Comparison of ENCODE assay signal across 10 mouse cellular contexts in the genomic region with DNA sequence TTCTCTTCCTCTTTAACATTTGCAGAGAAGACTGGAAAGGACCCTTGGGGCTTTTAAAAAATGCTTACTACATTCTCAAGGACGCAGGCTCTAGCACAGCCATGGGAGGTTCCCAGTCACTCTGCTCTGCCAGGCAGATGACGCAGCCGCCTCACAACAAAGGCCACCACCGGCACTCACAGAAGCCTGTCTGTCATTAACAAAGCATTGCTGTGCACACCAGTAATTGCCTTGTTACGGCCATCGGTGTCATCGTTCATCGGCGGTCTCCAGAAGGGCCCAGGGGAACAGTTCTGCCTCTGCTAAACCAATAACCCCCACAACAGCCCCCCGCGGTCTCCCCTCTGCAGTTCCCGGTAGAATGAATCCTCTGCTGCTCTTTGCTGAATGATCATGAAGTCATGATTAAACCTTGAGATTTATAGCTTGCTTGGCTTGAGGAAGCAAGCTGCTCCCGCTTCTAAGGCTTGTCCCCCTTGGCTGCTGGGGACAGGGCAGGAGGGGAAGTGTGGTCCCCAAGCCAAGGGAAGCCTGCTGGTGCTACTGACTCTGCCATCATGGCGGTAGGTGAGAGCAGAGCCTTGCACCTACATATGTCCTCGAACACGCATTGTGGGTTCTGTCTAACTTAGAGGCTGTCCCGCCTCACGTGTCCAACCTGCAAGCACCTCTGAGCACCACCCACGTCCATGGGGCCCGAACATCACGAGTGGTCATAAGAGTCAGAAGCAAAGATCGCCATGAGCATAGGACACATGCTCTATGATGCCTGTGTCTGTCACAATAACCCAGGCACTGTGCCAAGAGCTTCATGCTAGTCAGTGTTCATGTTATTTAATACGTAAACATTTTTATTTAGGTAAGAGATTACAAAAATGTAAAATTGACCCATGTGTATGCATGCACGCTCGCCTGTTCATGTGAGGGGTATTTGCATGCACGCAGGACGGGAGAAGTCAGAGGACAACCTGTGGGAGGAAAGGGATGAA. TPM values are rescaled to one million over a fixed set of nuclear protein-coding genes. Genes with fewer than 3 reads are reported as not detected.
DNase-seq lines count a peak whose midpoint lies in the region; ATAC-seq lines count a peak whose summit lies in the region.
"Had no signal": no experiment of that assay in that cellular context is flagged by ENCODE, and none has a peak within 500 bp of the region (broad histone marks: within the 10 kb centered on the region; RNA-seq: fewer than 3 reads in every experiment).

No protein-coding gene starts in this region.

- H3K27ac ChIP-seq in brown adipose tissue, adult 24 weeks (replicated peaks; ENCODE audit: low read depth, low read length) = peak overlapping the region; percentile 23; the same call in 1 of the 2 replicates
- H3K27ac ChIP-seq in hindbrain, embryonic 11.5 days (ENCODE audit: low read depth, low read length) = peak overlapping the region; percentile 86
- H3K27ac ChIP-seq in neural tube, embryonic 13.5 days (replicated peaks) = peak overlapping the region; percentile 86
- H3K27ac ChIP-seq: stomach, embryonic 15.5 days had no signal

- H3K27me3 ChIP-seq in hindbrain, embryonic 11.5 days (ENCODE audit: control insufficient read depth, insufficient read depth, low read length) = 0 out of 2 replicates have a peak, but pooled peaks cover 2% of the 10 kb centered on the region
- H3K27me3 ChIP-seq in neural tube, embryonic 13.5 days = peaks cover 64% of the 10 kb centered on the region
- H3K27me3 ChIP-seq: stomach, embryonic 15.5 days had no signal

- H3K4me2 ChIP-seq in hindbrain, embryonic 11.5 days (replicated peaks; ENCODE audit: low read depth, low read length) = peak overlapping the region; percentile 6; the same call in 1 of the 2 replicates
- peak overlapping the region; percentile 37 for H3K4me2 ChIP-seq in neural tube, embryonic 13.5 days
- H3K4me2 ChIP-seq: stomach, embryonic 15.5 days had no signal

- no peak overlapping the region for H3K4me3 ChIP-seq in brown adipose tissue, adult 24 weeks (ENCODE audit: insufficient read depth, low read depth, low read length)
- H3K4me3 ChIP-seq in hindbrain, embryonic 11.5 days (ENCODE audit: low read depth, low read length) = no peak overlapping the region
- no peak overlapping the region for H3K4me3 ChIP-seq in neural tube, embryonic 13.5 days
- H3K4me3 ChIP-seq: megakaryocyte, embryonic 14.5 days; stomach, embryonic 15.5 days had no signal

- no peaks in the 10 kb centered on the region for H3K9me3 ChIP-seq in hindbrain, embryonic 11.5 days (ENCODE audit: control insufficient read depth, low read length)
- no peaks in the 10 kb centered on the region for H3K9me3 ChIP-seq in neural tube, embryonic 13.5 days
- H3K9me3 ChIP-seq: megakaryocyte, embryonic 14.5 days; stomach, embryonic 15.5 days had no signal

- H3K9ac ChIP-seq in hindbrain, embryonic 11.5 days (ENCODE audit: low read depth, low read length) = peak overlapping the region; percentile 11; the same call in 1 of the 2 replicates
- H3K9ac ChIP-seq in neural tube, embryonic 13.5 days = peak overlapping the region; percentile 61
- H3K9ac ChIP-seq: stomach, embryonic 15.5 days had no signal

- intact Hi-C loops in left cerebral cortex, postnatal 4 days (cut with DNase I) = no loop called here

- peak; percentile 87 for ATAC-seq in hindbrain, embryonic 11.5 days (ENCODE audit: low FRiP score)
- ATAC-seq in neural tube, embryonic 13.5 days (ENCODE audit: low read depth) = peak; percentile 82
- no peak for ATAC-seq in activated CD4-positive, CD25-positive, alpha-beta regulatory T cell, adult 4 months

- no peaks in the 10 kb centered on the region; the same call in 1 of the 2 replicates for H3K4me1 ChIP-seq in brown adipose tissue, adult 24 weeks (ENCODE audit: control insufficient read depth, insufficient read depth, insufficient read length, low read length)
- H3K4me1 ChIP-seq in hindbrain, embryonic 11.5 days (replicated peaks; ENCODE audit: control insufficient read depth, insufficient read depth, low read length) = peaks cover 5% of the 10 kb centered on the region
- peaks cover 36% of the 10 kb centered on the region for H3K4me1 ChIP-seq in neural tube, embryonic 13.5 days (replicated peaks)

- H3K36me3 ChIP-seq in hindbrain, embryonic 11.5 days (ENCODE audit: control insufficient read depth, insufficient read depth, low read length) = no peaks in the 10 kb centered on the region
- no peaks in the 10 kb centered on the region for H3K36me3 ChIP-seq in neural tube, embryonic 13.5 days
- H3K36me3 ChIP-seq: stomach, embryonic 15.5 days had no signal

- peak; percentile 14 for DNase-seq in left cerebral cortex, postnatal 4 days
- no peak for DNase-seq in left cerebral cortex, adult 8-10 months (ENCODE audit: low spot score in 2 of 2)
- peak; percentile 79 for DNase-seq in hindbrain, embryonic 11.5 days (ENCODE audit: low spot score)
- no peak for DNase-seq in layer of hippocampus, adult 9-10 months (ENCODE audit: low spot score)
- no peak for DNase-seq in heart, adult 11 months

- WGBS in hindbrain, embryonic 11.5 days = 49% methylated on average over 27 of the region's 27 CpGs
- 37% methylated on average over 27 of the region's 27 CpGs for WGBS in neural tube, embryonic 13.5 days

RNA-seq across cellular contexts. Expression of a gene that starts 38.0 kb away (rescaled TPM):
- 1 to 10 TPM; 1.0 to 1.5 TPM for total RNA-seq in left cerebral cortex, postnatal 4 days (2021)
- total RNA-seq in left cerebral cortex, adult 8-10 months (2022) = 1 to 10 TPM in 1 of 4 experiments, under 1 TPM in 3; 0.25 to 1.1 (median 0.48) TPM
- polyA plus RNA-seq in brown adipose tissue, adult 24 weeks (2012; ENCODE audit: insufficient read depth, insufficient read length, missing spikeins) = not detected in 2 replicates
- polyA plus RNA-seq in hindbrain, embryonic 11.5 days (2014; fragmentation: Nextera tagmentation; extraction: Ambion mirVana) = 0.51 and 0.75 TPM in 2 replicates
- not detected in 2 replicates for polyA plus RNA-seq in neural tube, embryonic 13.5 days (2015; fragmentation: Nextera tagmentation; extraction: Ambion mirVana)
- 1 to 10 TPM; 1.2 TPM for polyA plus RNA-seq in activated CD4-positive, CD25-positive, alpha-beta regulatory T cell, adult 4 months (2017; shearing (Covaris generic))

RNA-seq across cellular contexts. Expression of a gene that starts 43.2 kb away (rescaled TPM):
- total RNA-seq in left cerebral cortex, postnatal 4 days (2021) = 10 to 100 TPM; 11.5 to 12.8 TPM
- 10 to 100 TPM in 2 of 4 experiments, 1 to 10 TPM in 2; 9.6 to 13.4 (median 10.2) TPM for total RNA-seq in left cerebral cortex, adult 8-10 months (2022)
- polyA plus RNA-seq in brown adipose tissue, adult 24 weeks (2012; ENCODE audit: insufficient read depth, insufficient read length, missing spikeins) = 4.9 and 5.4 TPM in 2 replicates
- polyA plus RNA-seq in hindbrain, embryonic 11.5 days (2014; fragmentation: Nextera tagmentation; extraction: Ambion mirVana) = 11.2 and 11.6 TPM in 2 replicates
- polyA plus RNA-seq in neural tube, embryonic 13.5 days (2015; fragmentation: Nextera tagmentation; extraction: Ambion mirVana) = 8.3 and 9.4 TPM in 2 replicates
- 10 to 100 TPM; 15.4 to 18.3 TPM for polyA plus RNA-seq in activated CD4-positive, CD25-positive, alpha-beta regulatory T cell, adult 4 months (2017; shearing (Covaris generic))

Comparison
In these comparisons a context has a peak if more than half of its experiments do, and no peak if none do; other contexts are left out.
1. DNase-seq: peak in left cerebral cortex, postnatal 4 days (single experiment) and hindbrain, embryonic 11.5 days (single experiment); none in left cerebral cortex, adult 8-10 months (0 of 2), layer of hippocampus, adult 9-10 months (single experiment) and heart, adult 11 months (single experiment).
2. H3K27ac ChIP-seq: peak in every context shown above with its lines; median percentile 86 in hindbrain, embryonic 11.5 days; 86 in neural tube, embryonic 13.5 days; 23 in brown adipose tissue, adult 24 weeks.